ENCODE assay signal across 11 mouse cellular contexts in genomic region chr14:51983251-51983650, GRCm38 (mm10). TPM values are rescaled to one million over a fixed set of nuclear protein-coding genes. Genes with fewer than 3 reads are reported as not detected.
DNase-seq lines count a peak whose midpoint lies in the region; ATAC-seq and TF ChIP-seq lines count a peak whose summit lies in the region.
"Had no signal": no experiment of that assay in that cellular context is flagged by ENCODE, and none has a peak within 500 bp of the region (broad histone marks: within the 10 kb centered on the region; RNA-seq: fewer than 3 reads in every experiment).

No protein-coding gene starts in this region.

- peaks cover 16% of the 10 kb centered on the region; the same call in 1 of the 2 replicates for H3K4me1 ChIP-seq in kidney, embryonic 14.5 days (ENCODE audit: control insufficient read depth, insufficient read depth, low read length)
- peaks cover 32% of the 10 kb centered on the region for H3K4me1 ChIP-seq in liver, postnatal 0 days (ENCODE audit: insufficient read depth)

- WGBS in kidney, embryonic 14.5 days: 62% methylated on average over 4 of the region's 4 CpGs
- WGBS in liver, postnatal 0 days (ENCODE audit: insufficient replicate concordance): 57% methylated on average over 4 of the region's 4 CpGs

- TF ChIP-seq CTCF in liver, postnatal 0 days (IDR thresholded peaks at IDR 0.05; ENCODE audit: low read depth): peak; percentile 14; the same call in 1 of the 2 replicates

- H3K9ac ChIP-seq in kidney, embryonic 14.5 days (ENCODE audit: low read depth, low read length): no peak overlapping the region
- no peak overlapping the region for H3K9ac ChIP-seq in liver, postnatal 0 days (replicated peaks)

- peaks cover 12% of the 10 kb centered on the region; the same call in 1 of the 2 replicates for H3K36me3 ChIP-seq in kidney, embryonic 14.5 days (ENCODE audit: control insufficient read depth, insufficient read depth, low read length)
- H3K36me3 ChIP-seq in liver, postnatal 0 days (replicated peaks; ENCODE audit: insufficient read depth, low read length): no peaks in the 10 kb centered on the region

- ATAC-seq in kidney, embryonic 14.5 days (ENCODE audit: low FRiP score, low TSS enrichment): no peak
- no peak for ATAC-seq in liver, postnatal 0 days

- H3K27ac ChIP-seq in kidney, embryonic 14.5 days (ENCODE audit: low read depth, low read length): no peak overlapping the region
- H3K27ac ChIP-seq in liver, postnatal 0 days (ENCODE audit: low read depth): no peak overlapping the region

- TF ChIP-seq EP300 in liver, postnatal 0 days (IDR thresholded peaks at IDR 0.05; ENCODE audit: low read depth): no peak

- H3K4me3 ChIP-seq in kidney, embryonic 14.5 days (ENCODE audit: low read length): no peak overlapping the region
- no peak overlapping the region for H3K4me3 ChIP-seq in liver, postnatal 0 days (ENCODE audit: low read depth, low read length)

- DNase-seq in kidney, postnatal 4 days: no peak
- peak; percentile 1 for DNase-seq in ES-CJ7 (ENCODE audit: low read depth, low spot score)
- DNase-seq in R1 (ENCODE audit: low read depth, low spot score): peak; percentile 0
- no peak for DNase-seq in liver, postnatal 0 days
- DNase-seq in thymus, postnatal 4 days: no peak
- no peak for DNase-seq in frontal cortex, postnatal 10 days (ENCODE audit: low spot score in 2 of 2)
- DNase-seq in urinary bladder, adult 18-20 months (ENCODE audit: low spot score in 2 of 2): no peak
- DNase-seq: kidney, postnatal 25 days; lung, postnatal 10 days had no signal

- no peaks in the 10 kb centered on the region for H3K27me3 ChIP-seq in kidney, embryonic 14.5 days (ENCODE audit: control insufficient read depth, insufficient read depth, low read length)
- no peaks in the 10 kb centered on the region; the same call in 1 of the 2 replicates for H3K27me3 ChIP-seq in liver, postnatal 0 days (ENCODE audit: insufficient read depth, low read length)

- no peaks in the 10 kb centered on the region for H3K9me3 ChIP-seq in kidney, embryonic 14.5 days (ENCODE audit: control insufficient read depth, low read length)
- no peaks in the 10 kb centered on the region for H3K9me3 ChIP-seq in liver, postnatal 0 days (ENCODE audit: low read length)

- peak overlapping the region; percentile 80; the same call in 1 of the 2 replicates for H3K4me2 ChIP-seq in kidney, embryonic 14.5 days (replicated peaks; ENCODE audit: low read depth, low read length)
- H3K4me2 ChIP-seq in liver, postnatal 0 days (ENCODE audit: low read depth, low read length): no peak overlapping the region

RNA-seq across cellular contexts. Expression of gene Arhgef40, which starts 1.3 kb away (rescaled TPM):
- 72.4 and 74.9 TPM in 2 replicates for polyA plus RNA-seq in kidney, embryonic 14.5 days (2014; fragmentation: Nextera tagmentation; extraction: Ambion mirVana)
- 5.8 and 7.2 TPM in 2 replicates for polyA plus RNA-seq in liver, postnatal 0 days (2015; fragmentation: Nextera tagmentation; extraction: Ambion mirVana)

RNA-seq across cellular contexts. Expression of gene Tmem253, which starts 32.2 kb away (rescaled TPM):
- polyA plus RNA-seq in kidney, embryonic 14.5 days (2014; fragmentation: Nextera tagmentation; extraction: Ambion mirVana): 0.57 and 1.1 TPM in 2 replicates
- 0.23 and 0.31 TPM in 2 replicates for polyA plus RNA-seq in liver, postnatal 0 days (2015; fragmentation: Nextera tagmentation; extraction: Ambion mirVana)

RNA-seq across cellular contexts. Expression of gene Zfp219, which starts 37.3 kb away (rescaled TPM):
- 44.5 and 45.5 TPM in 2 replicates for polyA plus RNA-seq in kidney, embryonic 14.5 days (2014; fragmentation: Nextera tagmentation; extraction: Ambion mirVana)
- 8.8 and 9.0 TPM in 2 replicates for polyA plus RNA-seq in liver, postnatal 0 days (2015; fragmentation: Nextera tagmentation; extraction: Ambion mirVana)

RNA-seq across cellular contexts. Expression of gene Olfr221, which starts 59.0 kb away (rescaled TPM):
- not detected in 2 replicates for polyA plus RNA-seq in kidney, embryonic 14.5 days (2014; fragmentation: Nextera tagmentation; extraction: Ambion mirVana)
- polyA plus RNA-seq in liver, postnatal 0 days (2015; fragmentation: Nextera tagmentation; extraction: Ambion mirVana): not detected in 2 replicates
- polyA plus RNA-seq: embryonic facial prominence, embryonic 11.5 days had no signal

Comparison
In these comparisons a context has a peak if more than half of its experiments do, and no peak if none do; other contexts are left out.
1. DNase-seq: peak in ES-CJ7 (single experiment) and R1 (single experiment); none in kidney, postnatal 4 days (0 of 2), liver, postnatal 0 days (single experiment), thymus, postnatal 4 days (single experiment), frontal cortex, postnatal 10 days (0 of 2) and urinary bladder, adult 18-20 months (0 of 2).